Mouse (Mus musculus) midbrain, postnatal 0 days (tissue): ENCODE measurements around the gene Naa80. TPM values are rescaled to one million over a fixed set of nuclear protein-coding genes. Genes with fewer than 3 reads are reported as not detected.

Experiments used
- ATAC-seq: fragments of 200-750 bp; cut with Nextera tagmentation; 2 replicates; pipeline ENCODE4 v1.8.0; 2017; ENCODE audit warnings: moderate number of reproducible peaks, mild to moderate bottlenecking, moderate TSS enrichment, moderate library complexity; ENCODE audit not compliant: low FRiP score
- DNase-seq: peaks from one replicate; pipeline ENCODE4 v3.0.0-alpha.2; 2015; ENCODE audit warnings: low spot score
- H3K27ac ChIP-seq: fragments of 300-500 bp; sonication (generic); 2 replicates; pipeline ENCODE4 v1.5.1; 2014; ENCODE audit warnings: low read depth, mild to moderate bottlenecking, low read length, mixed read lengths
- H3K27me3 ChIP-seq: fragments of 300-500 bp; sonication (generic); 2 replicates; pipeline ENCODE4 v1.6.1; 2014; ENCODE audit warnings: low read length, control low read depth, mixed read lengths; ENCODE audit not compliant: insufficient read depth
- H3K36me3 ChIP-seq: fragments of 300-500 bp; sonication (generic); 2 replicates; pipeline ENCODE4 v1.6.1; 2014; ENCODE audit warnings: low read length, control low read depth, mixed read lengths; ENCODE audit not compliant: insufficient read depth
- H3K4me1 ChIP-seq: fragments of 300-500 bp; sonication (generic); 2 replicates; pipeline ENCODE4 v1.6.1; 2014; ENCODE audit warnings: mild to moderate bottlenecking, control low read depth, antibody characterized with exemption, low read length, mixed read lengths; ENCODE audit not compliant: insufficient read depth
- H3K4me2 ChIP-seq: fragments of 300-500 bp; sonication (generic); 2 replicates; pipeline ENCODE4 v1.6.1; 2014; ENCODE audit warnings: low read depth, mild to moderate bottlenecking, low read length, mixed read lengths; ENCODE audit not compliant: poor library complexity, severe bottlenecking
- H3K4me3 ChIP-seq: fragments of 300-500 bp; sonication (generic); 2 replicates; pipeline ENCODE4 v1.5.1; 2014; ENCODE audit warnings: low read depth, mild to moderate bottlenecking, low read length, moderate library complexity
- H3K9ac ChIP-seq: fragments of 300-500 bp; sonication (generic); replicated peaks from 2 replicates; pipeline ENCODE4 v1.6.1; 2014; ENCODE audit warnings: mild to moderate bottlenecking, low read length, moderate library complexity, mixed read lengths; ENCODE audit not compliant: poor library complexity, severe bottlenecking
- H3K9me3 ChIP-seq: fragments of 300-500 bp; sonication (generic); 2 replicates; pipeline ENCODE4 v1.6.1; 2016; ENCODE audit warnings: low read length, control low read depth
- CTCF ChIP-seq: IDR thresholded peaks from 2 replicates; pipeline ENCODE4 v1.5.1; 2016; ENCODE audit warnings: antibody characterized with exemption, mild to moderate bottlenecking
- WGBS: fragments of 180-500 bp; shearing (Covaris S2); extraction: QIAGEN DNeasy Blood & Tissue Kit; methylation state at CpG from one replicate; pipeline ENCODE4 v1.1.7; 2014; 5-methylcytosine and 5-hydroxymethylcytosine counted together
- polyA plus RNA-seq: library from polyadenylated mRNA; unstranded; fragments of >200 nt; fragmentation: Nextera tagmentation; extraction: Ambion mirVana; gene quantifications from 2 replicates; pipeline ENCODE4 v1.2.1, GENCODE M21; 2015
- total RNA-seq: library from RNA; depleted of rRNA; stranded (reverse); fragments of >200 nt; gene quantifications from 2 replicates; pipeline ENCODE4 v1.2.3, GENCODE M21; 2014

Naa80 gene
- total and polyA plus RNA-seq, 2 experiments from 2014 or later: 20.4 to 35.4 TPM

GRCm38 (mm10) chr9:107552690-107553393 is 25.8 kb upstream of the Naa80 start:
- ATAC-seq: no peak
- Histone ChIP-seq H3K9me3 (no peaks in the 10 kb centered on the region), H3K36me3 (peaks cover 6% of the 10 kb centered on the region), H3K9ac (no peak overlapping the region), H3K27ac (no peak overlapping the region), H3K4me3 (no peak overlapping the region), H3K4me2 (no peak overlapping the region), H3K27me3 (peaks cover 28% of the 10 kb centered on the region), H3K4me1 (no peaks in the 10 kb centered on the region; the same call in 1 of the 2 replicates)
- 80% methylated on average over 5 of the region's 5 CpGs for WGBS
- no peak for TF ChIP-seq CTCF
- no peak for DNase-seq

- Histone ChIP-seq H3K4me1 (no peaks in the 10 kb centered on the region; the same call in 1 of the 2 replicates), H3K4me3 (peak overlapping the region; percentile 74), H3K27ac (peak overlapping the region; percentile 78), H3K4me2 (peak overlapping the region; percentile 81), H3K9me3 (no peaks in the 10 kb centered on the region), H3K9ac (peak overlapping the region; percentile 74), H3K36me3 (peaks cover 15% of the 10 kb centered on the region), H3K27me3 (peaks cover 28% of the 10 kb centered on the region)
- ATAC-seq (peak; percentile 70), DNase-seq (no peak)
- WGBS: 8% methylated on average over 36 of the region's 37 CpGs
- TF ChIP-seq CTCF: no peak
Measured at GRCm38 (mm10) chr9:107553541-107554318, 25.0 kb upstream of the Naa80 start.

GRCm38 (mm10) chr9:107554319-107554825 is 24.3 kb upstream of the Naa80 start:
- H3K36me3 ChIP-seq: peaks cover 19% of the 10 kb centered on the region
- TF ChIP-seq CTCF: peak; percentile 45
- no peaks in the 10 kb centered on the region for H3K9me3 ChIP-seq
- DNase-seq: peak; percentile 99
- H3K9ac ChIP-seq: peak overlapping the region; percentile 74
- no peaks in the 10 kb centered on the region; the same call in 1 of the 2 replicates for H3K4me1 ChIP-seq
- peaks cover 28% of the 10 kb centered on the region for H3K27me3 ChIP-seq
- WGBS: under 1% methylated on average over 49 of the region's 53 CpGs
- peak overlapping the region; percentile 81 for H3K4me2 ChIP-seq
- peak overlapping the region; percentile 74 for H3K4me3 ChIP-seq
- ATAC-seq: peak; percentile 93
- H3K27ac ChIP-seq: peak overlapping the region; percentile 79

- WGBS: 0% methylated on average over 23 of the region's 23 CpGs
- DNase-seq (no peak), ATAC-seq (no peak)
- Histone ChIP-seq H3K4me1 (no peaks in the 10 kb centered on the region; the same call in 1 of the 2 replicates), H3K9me3 (no peaks in the 10 kb centered on the region), H3K27me3 (peaks cover 26% of the 10 kb centered on the region), H3K4me3 (peak overlapping the region; percentile 74), H3K36me3 (peaks cover 25% of the 10 kb centered on the region), H3K9ac (peak overlapping the region; percentile 74), H3K4me2 (peak overlapping the region; percentile 81), H3K27ac (peak overlapping the region; percentile 79)
- TF ChIP-seq CTCF: no peak
Measured at GRCm38 (mm10) chr9:107555031-107555457, 23.6 kb upstream of the Naa80 start.

GRCm38 (mm10) chr9:107555701-107556100 is 23.0 kb upstream of the Naa80 start:
- Histone ChIP-seq H3K36me3 (peaks cover 25% of the 10 kb centered on the region), H3K27me3 (peaks cover 19% of the 10 kb centered on the region), H3K4me3 (peak overlapping the region; percentile 74; the same call in 1 of the 2 replicates), H3K27ac (no peak overlapping the region), H3K9ac (peak overlapping the region; percentile 74; the same call in 1 of the 2 replicates), H3K4me2 (peak overlapping the region; percentile 81), H3K9me3 (no peaks in the 10 kb centered on the region), H3K4me1 (no peaks in the 10 kb centered on the region; the same call in 1 of the 2 replicates)
- ATAC-seq: no peak
- no peak for DNase-seq
- TF ChIP-seq CTCF: no peak
- 39% methylated on average over 2 of the region's 2 CpGs for WGBS
